Mouse (Mus musculus): ENCODE measurements around the gene Trpc7. TPM values are rescaled to one million over a fixed set of nuclear protein-coding genes. Genes with fewer than 3 reads are reported as not detected.

The Trpc7 gene
- polyA plus RNA-seq, 1 experiment from 2014 or later, result 0.12 TPM

- Histone ChIP-seq H3K4me3 (no peak overlapping the region), H3K4me1 (peaks cover 35% of the 10 kb centered on the region), H3K9me3 (no peaks in the 10 kb centered on the region), H3K27me3 (no peaks in the 10 kb centered on the region; the same call in 1 of the 2 replicates), H3K4me2 (replicated peaks) (peak overlapping the region; percentile 35), H3K27ac (peak overlapping the region; percentile 18; the same call in 1 of the 2 replicates), H3K36me3 (no peaks in the 10 kb centered on the region), H3K9ac (no peak overlapping the region)
- WGBS, result 42% methylated on average over 25 of the region's 25 CpGs
- ATAC-seq (ENCODE audit: insufficient number of reproducible peaks, insufficient read depth, low FRiP score, low TSS enrichment), result no peak
Observed at GRCm38 (mm10) chr13:56765284-56766032, 130.3 kb downstream of the Trpc7 start.

- Histone ChIP-seq H3K9ac (no peak overlapping the region), H3K4me1 (peaks cover 28% of the 10 kb centered on the region), H3K27ac (no peak overlapping the region), H3K36me3 (no peaks in the 10 kb centered on the region), H3K4me3 (no peak overlapping the region), H3K9me3 (no peaks in the 10 kb centered on the region), H3K27me3 (no peaks in the 10 kb centered on the region; the same call in 1 of the 2 replicates), H3K4me2 (replicated peaks) (no peak overlapping the region)
- ATAC-seq (ENCODE audit: insufficient number of reproducible peaks, insufficient read depth, low FRiP score, low TSS enrichment), result no peak
- 38% methylated on average over 13 of the region's 13 CpGs for WGBS
Observed at GRCm38 (mm10) chr13:56762446-56763229, 133.2 kb downstream of the Trpc7 start.

- Histone ChIP-seq H3K36me3 (no peaks in the 10 kb centered on the region), H3K9me3 (no peaks in the 10 kb centered on the region), H3K9ac (no peak overlapping the region), H3K27me3 (peaks cover 24% of the 10 kb centered on the region), H3K4me3 (no peak overlapping the region), H3K27ac (no peak overlapping the region), H3K4me2 (replicated peaks) (no peak overlapping the region), H3K4me1 (peaks cover 21% of the 10 kb centered on the region)
- no peak for ATAC-seq (ENCODE audit: insufficient number of reproducible peaks, insufficient read depth, low FRiP score, low TSS enrichment)
- whole genome bisulfite sequencing, result 30% methylated on average over 6 of the region's 6 CpGs
Observed at GRCm38 (mm10) chr13:56758492-56758891, 137.3 kb downstream of the Trpc7 start.

GRCm38 (mm10) chr13:56757201-56757600 is 138.6 kb downstream of the Trpc7 start:
- peaks cover 24% of the 10 kb centered on the region for H3K4me1 ChIP-seq
- H3K27ac ChIP-seq, result no peak overlapping the region
- H3K4me2 ChIP-seq (replicated peaks), result 0 out of 2 replicates have a peak overlapping the region, but pooled peaks have one; percentile 7
- H3K27me3 ChIP-seq, result peaks cover 37% of the 10 kb centered on the region
- ATAC-seq (ENCODE audit: insufficient number of reproducible peaks, insufficient read depth, low FRiP score, low TSS enrichment), result no peak
- no peak overlapping the region for H3K9ac ChIP-seq
- H3K4me3 ChIP-seq, result no peak overlapping the region
- H3K36me3 ChIP-seq, result no peaks in the 10 kb centered on the region
- WGBS, result 53% methylated on average over 12 of the region's 12 CpGs
- H3K9me3 ChIP-seq, result no peaks in the 10 kb centered on the region

- H3K27ac ChIP-seq, result no peak overlapping the region
- H3K9ac ChIP-seq, result no peak overlapping the region
- no peaks in the 10 kb centered on the region for H3K36me3 ChIP-seq
- H3K4me2 ChIP-seq (replicated peaks), result no peak overlapping the region
- WGBS, result 59% methylated on average over 6 of the region's 6 CpGs
- no peak for ATAC-seq (ENCODE audit: insufficient number of reproducible peaks, insufficient read depth, low FRiP score, low TSS enrichment)
- H3K4me3 ChIP-seq, result no peak overlapping the region
- peaks cover 50% of the 10 kb centered on the region for H3K27me3 ChIP-seq
- peaks cover 30% of the 10 kb centered on the region for H3K4me1 ChIP-seq
- H3K9me3 ChIP-seq, result no peaks in the 10 kb centered on the region
Observed at GRCm38 (mm10) chr13:56755871-56756270, 139.9 kb downstream of the Trpc7 start.

- H3K27ac ChIP-seq, result no peak within 1 kb of the TSS
- peaks cover 57% of the 10 kb centered on the region for H3K27me3 ChIP-seq
- H3K4me3 ChIP-seq, result peak within 1 kb of the TSS; percentile 49
- H3K4me2 ChIP-seq (replicated peaks), result peak within 1 kb of the TSS; percentile 97
- H3K9me3 ChIP-seq, result no peaks in the 10 kb centered on the region
- no peak for ATAC-seq (ENCODE audit: insufficient number of reproducible peaks, insufficient read depth, low FRiP score, low TSS enrichment)
- no peaks in the 10 kb centered on the region for H3K36me3 ChIP-seq
- peaks cover 30% of the 10 kb centered on the region for H3K4me1 ChIP-seq
- H3K9ac ChIP-seq, result peak within 1 kb of the TSS; percentile 53
- WGBS, result 1% methylated on average over 71 of the region's 71 CpGs
Observed at GRCm38 (mm10) chr13:56753192-56753951, 142.4 kb downstream of the Trpc7 start, which contains the start of gene Gm45623. Gene Gm45623, minus strand, starts transcription at chr13:56753827.

GRCm38 (mm10) chr13:56752474-56753191 is 143.2 kb downstream of the Trpc7 start:
- Histone ChIP-seq H3K36me3 (no peaks in the 10 kb centered on the region), H3K9me3 (no peaks in the 10 kb centered on the region), H3K27ac (no peak overlapping the region), H3K27me3 (peaks cover 57% of the 10 kb centered on the region), H3K4me1 (peaks cover 30% of the 10 kb centered on the region), H3K4me3 (peak overlapping the region; percentile 49), H3K9ac (peak overlapping the region; percentile 53), H3K4me2 (replicated peaks) (peak overlapping the region; percentile 97)
- WGBS, result 2% methylated on average over 41 of the region's 41 CpGs
- no peak; the same call in 1 of the 2 replicates for ATAC-seq (ENCODE audit: insufficient number of reproducible peaks, insufficient read depth, low FRiP score, low TSS enrichment)

- Histone ChIP-seq H3K27me3 (peaks cover 57% of the 10 kb centered on the region), H3K36me3 (no peaks in the 10 kb centered on the region), H3K4me3 (no peak overlapping the region), H3K4me2 (replicated peaks) (no peak overlapping the region), H3K9ac (no peak overlapping the region), H3K9me3 (no peaks in the 10 kb centered on the region), H3K4me1 (peaks cover 24% of the 10 kb centered on the region), H3K27ac (no peak overlapping the region)
- 7% methylated on average over 5 of the region's 5 CpGs for WGBS
- ATAC-seq (ENCODE audit: insufficient number of reproducible peaks, insufficient read depth, low FRiP score, low TSS enrichment), result no peak
Observed at GRCm38 (mm10) chr13:56751774-56752173, 144.0 kb downstream of the Trpc7 start.

- WGBS, result 89% methylated on average over 7 of the region's 7 CpGs
- 0 out of 2 replicates have a peak, but pooled peaks cover under 1% of the 10 kb centered on the region for H3K36me3 ChIP-seq
- no peaks in the 10 kb centered on the region for H3K9me3 ChIP-seq
- no peak overlapping the region for H3K4me2 ChIP-seq (replicated peaks)
- H3K27ac ChIP-seq, result no peak overlapping the region
- no peak overlapping the region for H3K9ac ChIP-seq
- no peak overlapping the region for H3K4me3 ChIP-seq
- peaks cover 23% of the 10 kb centered on the region for H3K4me1 ChIP-seq
- peaks cover 42% of the 10 kb centered on the region for H3K27me3 ChIP-seq
- ATAC-seq (ENCODE audit: insufficient number of reproducible peaks, insufficient read depth, low FRiP score, low TSS enrichment), result no peak
Observed at GRCm38 (mm10) chr13:56749377-56749776, 146.4 kb downstream of the Trpc7 start.

GRCm38 (mm10) chr13:56747554-56747953 is 148.2 kb downstream of the Trpc7 start:
- peaks cover 10% of the 10 kb centered on the region for H3K4me1 ChIP-seq
- H3K9me3 ChIP-seq, result no peaks in the 10 kb centered on the region
- H3K4me2 ChIP-seq (replicated peaks), result no peak overlapping the region
- no peak for ATAC-seq (ENCODE audit: insufficient number of reproducible peaks, insufficient read depth, low FRiP score, low TSS enrichment)
- no peak overlapping the region for H3K4me3 ChIP-seq
- WGBS, result 68% methylated on average over 8 of the region's 8 CpGs
- no peak overlapping the region for H3K9ac ChIP-seq
- peaks cover 24% of the 10 kb centered on the region for H3K27me3 ChIP-seq
- no peak overlapping the region for H3K27ac ChIP-seq
- H3K36me3 ChIP-seq, result 0 out of 2 replicates have a peak, but pooled peaks cover 4% of the 10 kb centered on the region
